Mouse (Mus musculus): ENCODE data around the gene Scaf4. TPM values are rescaled to one million over a fixed set of nuclear protein-coding genes. Genes with fewer than 3 reads are reported as not detected.
"Not testable (repeated sequence)": the region's sequence is repeated elsewhere in the genome, so short reads cannot be mapped to it uniquely, and the experiment has no call there.

Gene Scaf4
- polyA plus RNA-seq, 1 experiment from 2014 or later: 24.6 TPM

DNA sequence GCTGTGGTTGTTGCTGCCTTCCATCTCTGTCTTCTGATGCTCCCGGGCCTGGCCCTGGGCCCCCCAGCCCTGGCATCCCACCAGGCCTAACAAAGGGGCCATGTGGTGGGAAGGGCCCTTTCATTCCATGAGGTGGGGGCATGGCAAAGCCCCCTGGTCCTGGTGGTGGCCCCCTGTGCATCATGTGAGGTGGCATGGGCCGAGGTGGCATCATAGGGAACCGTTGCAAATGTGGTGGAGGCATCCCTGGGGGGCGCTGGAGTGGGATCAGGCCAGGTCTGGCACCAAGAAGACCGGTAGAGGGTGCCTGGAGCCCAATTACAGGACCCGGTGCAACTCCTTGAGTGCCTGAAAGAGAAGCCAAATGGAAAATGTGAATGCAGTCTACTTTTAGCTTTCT, 54.4 kb downstream of the Scaf4 start:
- Histone ChIP-seq H3K4me2 (no peak overlapping the region), H3K27ac (replicated peaks) (no peak overlapping the region), H3K36me3 (peaks cover 42% of the 10 kb centered on the region), H3K4me3 (replicated peaks) (no peak overlapping the region), H3K27me3 (replicated peaks) (no peaks in the 10 kb centered on the region), H3K9me3 (replicated peaks) (no peaks in the 10 kb centered on the region), H3K9ac (replicated peaks) (no peak overlapping the region), H3K4me1 (no peaks in the 10 kb centered on the region)
- ATAC-seq (ENCODE audit: low FRiP score): no peak
- WGBS: 83% methylated on average over 6 of the region's 6 CpGs

DNA sequence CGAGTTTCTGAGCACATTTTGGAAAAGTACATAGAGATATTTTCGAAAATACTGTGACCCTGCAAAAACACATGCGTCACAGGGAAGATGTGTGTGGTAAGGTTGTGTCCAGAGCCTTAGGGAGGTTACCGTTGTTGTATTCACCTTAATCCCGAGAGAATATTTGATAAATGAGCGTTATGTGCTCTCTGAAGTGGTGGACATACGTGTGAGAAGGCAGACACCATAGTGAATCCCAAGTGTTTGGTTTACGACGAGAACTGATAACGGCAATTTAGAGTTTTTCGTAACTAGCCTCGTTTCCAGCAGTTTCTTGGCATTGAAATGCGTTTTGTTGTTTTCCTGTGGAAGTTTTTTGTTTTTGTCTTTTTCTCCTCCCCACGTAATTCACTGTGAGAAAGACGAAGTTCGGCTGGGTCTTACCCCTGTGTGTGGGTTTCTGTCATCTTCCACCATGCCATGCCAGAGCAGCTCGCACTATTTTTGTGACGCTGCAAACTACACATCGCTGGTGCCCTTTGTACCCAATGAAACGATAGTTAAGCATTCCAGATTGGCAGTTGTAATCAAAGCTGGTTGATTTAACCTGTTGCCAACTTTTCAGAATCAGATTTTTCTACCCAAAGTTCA, 62.7 kb downstream of the Scaf4 start:
- peak overlapping the region; percentile 95 for H3K27ac ChIP-seq (replicated peaks)
- peak overlapping the region; percentile 82 for H3K4me3 ChIP-seq (replicated peaks)
- peaks cover 26% of the 10 kb centered on the region for H3K36me3 ChIP-seq
- no peak for ATAC-seq (ENCODE audit: low FRiP score)
- peak overlapping the region; percentile 75 for H3K4me2 ChIP-seq
- no peaks in the 10 kb centered on the region for H3K27me3 ChIP-seq (replicated peaks)
- 2% methylated on average over 20 of the region's 20 CpGs for WGBS
- peaks cover 32% of the 10 kb centered on the region for H3K4me1 ChIP-seq
- peak overlapping the region; percentile 98 for H3K9ac ChIP-seq (replicated peaks)
- no peaks in the 10 kb centered on the region for H3K9me3 ChIP-seq (replicated peaks)

DNA sequence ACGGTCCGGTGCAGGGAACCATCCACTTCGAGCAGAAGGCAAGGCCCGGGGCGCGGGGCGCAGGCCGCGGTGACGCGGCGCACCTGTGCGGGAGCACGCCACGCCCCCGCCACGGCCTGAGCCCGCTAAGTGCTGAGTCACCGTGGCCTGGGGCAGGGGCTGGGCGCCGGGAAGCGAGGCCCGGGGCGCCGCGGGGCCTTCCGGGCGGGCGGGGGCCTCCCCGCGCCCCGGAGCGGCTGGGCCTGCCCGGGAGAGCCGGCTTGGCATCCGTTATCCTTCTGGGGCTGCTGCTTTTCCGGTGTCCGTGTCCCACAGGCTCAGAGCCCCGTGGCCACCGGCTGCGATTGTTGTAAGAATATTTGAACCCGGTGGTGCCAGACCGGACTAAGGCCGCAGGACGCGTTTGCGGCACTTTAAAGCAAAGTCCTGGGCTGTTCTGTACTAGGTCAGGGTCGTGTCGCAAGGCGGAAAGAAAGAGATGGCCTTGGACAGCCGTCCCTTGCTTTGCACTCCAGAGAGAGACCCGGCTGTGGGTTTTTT, 63.3 kb downstream of the Scaf4 start:
- WGBS: under 1% methylated on average over 46 of the region's 52 CpGs
- H3K27ac ChIP-seq (replicated peaks): peak overlapping the region; percentile 95

DNA sequence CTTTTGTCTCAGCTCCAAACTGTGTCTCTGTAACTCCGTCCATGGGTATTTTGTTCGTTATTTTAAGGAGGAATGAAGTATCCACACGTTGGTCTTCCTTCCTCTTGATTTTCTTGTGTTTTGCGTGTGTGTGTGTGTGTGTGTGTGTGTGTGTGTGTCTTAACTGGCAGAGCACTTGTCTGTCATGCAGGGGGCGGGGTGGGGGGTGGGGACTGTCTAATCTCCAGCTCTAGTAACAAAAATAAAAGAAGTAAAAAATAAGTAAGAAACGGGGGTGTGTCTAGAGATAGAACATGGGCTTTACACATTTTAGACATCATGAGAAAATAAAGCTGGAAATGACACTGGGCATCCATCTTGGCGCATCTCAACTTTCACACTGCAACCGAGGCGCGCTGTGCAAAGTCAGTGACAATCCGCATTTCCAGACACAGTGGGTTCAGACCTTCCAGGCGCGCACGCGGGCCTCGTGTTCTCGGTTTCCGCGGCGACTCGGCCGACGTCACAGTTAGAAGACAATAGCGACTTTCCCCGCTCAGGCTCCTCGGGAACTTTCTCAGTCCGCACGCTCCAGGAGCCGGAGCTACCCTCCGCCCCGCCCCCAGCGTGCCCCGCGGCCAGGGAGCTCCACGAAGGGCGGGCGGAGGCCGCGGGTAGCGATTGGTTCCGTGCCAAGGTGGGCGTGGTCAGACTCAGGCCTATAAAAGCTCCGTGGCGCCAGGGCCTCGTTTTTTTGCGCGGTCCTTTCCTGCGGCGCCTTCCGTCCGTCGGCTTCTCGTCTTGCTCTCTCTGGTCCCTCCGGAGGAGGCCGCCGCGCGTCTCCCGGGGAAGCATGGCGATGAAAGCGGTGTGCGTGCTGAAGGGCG, 64.0 kb downstream of the Scaf4 start, which contains the start of gene Sod1:
TSS of gene Sod1 (plus strand) at position 729 of the 866 bp plus-strand sequence.
- Histone ChIP-seq H3K27me3 (replicated peaks) (no peaks in the 10 kb centered on the region), H3K9ac (replicated peaks) (peak within 1 kb of the TSS; percentile 98), H3K27ac (replicated peaks) (peak within 1 kb of the TSS; percentile 95), H3K36me3 (peaks cover 13% of the 10 kb centered on the region), H3K4me3 (replicated peaks) (peak within 1 kb of the TSS; percentile 82), H3K9me3 (replicated peaks) (no peaks in the 10 kb centered on the region), H3K4me2 (peak within 1 kb of the TSS; percentile 75), H3K4me1 (peaks cover 32% of the 10 kb centered on the region)
- 2% methylated on average over 63 of the region's 63 CpGs for WGBS
- peak; percentile 93 for ATAC-seq (ENCODE audit: low FRiP score)

More for the DNA sequence above, 63.3 kb downstream of the Scaf4 start:
- Histone ChIP-seq H3K4me2 (peak overlapping the region; percentile 75), H3K9me3 (replicated peaks) (no peaks in the 10 kb centered on the region), H3K36me3 (peaks cover 20% of the 10 kb centered on the region), H3K27me3 (replicated peaks) (no peaks in the 10 kb centered on the region), H3K4me3 (replicated peaks) (peak overlapping the region; percentile 82), H3K4me1 (peaks cover 32% of the 10 kb centered on the region), H3K9ac (replicated peaks) (peak overlapping the region; percentile 98)
- ATAC-seq (ENCODE audit: low FRiP score): peak; percentile 86

DNA sequence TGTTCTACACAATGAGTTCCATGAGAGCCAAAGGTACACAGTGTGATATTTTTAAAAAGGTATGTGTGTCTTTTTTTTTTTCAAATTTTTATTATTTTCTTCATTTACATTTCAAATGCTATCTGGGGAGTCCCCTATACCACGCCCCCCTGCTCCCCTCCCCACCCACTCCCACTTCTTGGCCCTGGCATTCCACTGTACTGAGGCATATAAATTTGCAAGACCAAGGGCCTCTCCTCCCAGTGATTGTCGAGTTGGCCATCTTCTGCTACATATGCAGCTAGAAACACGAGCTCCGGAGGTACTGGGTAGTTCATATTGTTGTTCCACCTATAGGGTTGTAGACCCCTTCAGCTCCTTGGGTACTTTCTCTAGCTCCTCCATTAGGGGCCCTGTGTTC, 64.9 kb downstream of the Scaf4 start:
- Histone ChIP-seq H3K4me2 (peak overlapping the region; percentile 75), H3K4me1 (peaks cover 32% of the 10 kb centered on the region)
- 78% methylated on average over 4 of the region's 4 CpGs for WGBS
- H3K9me3 ChIP-seq (replicated peaks); ATAC-seq (ENCODE audit: low FRiP score); H3K36me3 ChIP-seq; H3K4me3 ChIP-seq (replicated peaks); H3K27me3 ChIP-seq (replicated peaks); H3K9ac ChIP-seq (replicated peaks); H3K27ac ChIP-seq (replicated peaks): not testable (repeated sequence)

DNA sequence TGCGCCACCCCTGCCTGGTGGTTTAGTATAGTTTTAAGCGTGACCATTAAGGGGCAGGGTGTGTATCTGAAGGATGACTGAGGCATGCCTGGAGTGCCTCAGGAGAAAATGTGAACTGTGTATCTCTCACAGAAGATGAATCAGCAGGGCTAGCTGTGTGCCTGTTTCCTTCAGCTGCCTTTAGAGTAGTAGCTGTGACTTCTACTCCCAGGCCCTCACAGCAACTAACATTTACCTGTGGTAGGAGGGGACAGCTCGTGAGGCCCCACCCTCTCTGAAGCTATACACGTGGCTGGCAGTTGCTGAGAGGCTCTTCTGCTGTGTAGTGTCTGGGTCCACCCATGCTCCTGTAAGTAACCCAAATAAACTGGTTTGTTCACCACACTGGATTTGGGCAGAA, 66.4 kb downstream of the Scaf4 start:
- ATAC-seq (ENCODE audit: low FRiP score): no peak

DNA sequence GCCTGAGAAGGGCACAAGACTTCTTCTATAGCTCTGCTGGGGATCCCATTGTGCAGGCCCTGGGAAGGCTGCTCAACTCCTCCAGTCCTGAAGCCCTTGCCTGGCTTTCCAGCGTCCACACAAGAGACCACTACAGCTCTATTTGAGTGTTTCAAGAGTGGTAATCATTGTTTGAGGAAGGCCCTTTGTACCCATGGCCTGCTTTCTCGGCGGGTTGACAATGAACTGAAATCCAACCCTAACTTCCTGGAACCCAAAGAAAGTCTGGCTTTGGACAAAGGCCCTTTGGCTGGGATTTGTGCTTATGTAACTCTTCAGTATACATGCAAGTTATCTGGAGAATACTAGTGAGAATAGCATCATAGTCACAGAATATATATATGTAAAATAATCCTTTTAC, 66.9 kb downstream of the Scaf4 start:
- no peak overlapping the region for H3K9ac ChIP-seq (replicated peaks)
- no peak overlapping the region for H3K4me3 ChIP-seq (replicated peaks)
- WGBS: 16% methylated on average over 3 of the region's 3 CpGs
- H3K4me1 ChIP-seq: peaks cover 14% of the 10 kb centered on the region
- no peak overlapping the region for H3K27ac ChIP-seq (replicated peaks)
- no peaks in the 10 kb centered on the region for H3K27me3 ChIP-seq (replicated peaks)
- H3K9me3 ChIP-seq (replicated peaks): no peaks in the 10 kb centered on the region
- no peak overlapping the region for H3K4me2 ChIP-seq
- ATAC-seq (ENCODE audit: low FRiP score): no peak
- H3K36me3 ChIP-seq: no peaks in the 10 kb centered on the region

More for the DNA sequence above, 66.4 kb downstream of the Scaf4 start:
- Histone ChIP-seq H3K9ac (replicated peaks) (no peak overlapping the region), H3K27me3 (replicated peaks) (no peaks in the 10 kb centered on the region), H3K9me3 (replicated peaks) (no peaks in the 10 kb centered on the region), H3K4me2 (no peak overlapping the region), H3K4me3 (replicated peaks) (no peak overlapping the region), H3K27ac (replicated peaks) (no peak overlapping the region), H3K36me3 (no peaks in the 10 kb centered on the region), H3K4me1 (peaks cover 18% of the 10 kb centered on the region)
- 66% methylated on average over 4 of the region's 4 CpGs for whole genome bisulfite sequencing

DNA sequence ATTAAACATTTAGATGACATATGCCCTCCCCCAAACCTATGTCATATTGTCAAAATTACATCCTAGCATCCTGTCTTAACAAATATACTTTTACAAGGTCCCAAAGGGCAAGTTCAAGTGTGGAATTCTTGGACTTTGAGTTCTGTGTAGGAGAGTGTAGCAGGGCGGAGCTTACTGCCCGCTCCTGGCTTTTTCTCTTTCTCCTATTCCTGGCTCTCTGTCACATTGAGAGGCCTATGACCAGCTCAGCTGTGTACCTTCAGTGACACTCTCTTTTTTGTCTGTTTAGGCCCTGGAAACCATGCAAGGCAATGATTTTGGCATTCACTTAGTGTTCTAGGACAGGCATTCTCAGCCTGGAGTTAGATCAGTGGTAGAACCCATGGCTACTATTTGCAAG, 67.9 kb downstream of the Scaf4 start:
- H3K4me2 ChIP-seq: no peak overlapping the region
- H3K27ac ChIP-seq (replicated peaks): no peak overlapping the region
- no peak for ATAC-seq (ENCODE audit: low FRiP score)
- no peaks in the 10 kb centered on the region for H3K36me3 ChIP-seq
- H3K9me3 ChIP-seq (replicated peaks): no peaks in the 10 kb centered on the region
- H3K9ac ChIP-seq (replicated peaks): no peak overlapping the region
- H3K4me1 ChIP-seq: peaks cover 5% of the 10 kb centered on the region
- WGBS: 96% methylated on average over 2 of the region's 2 CpGs
- H3K27me3 ChIP-seq (replicated peaks): no peaks in the 10 kb centered on the region
- H3K4me3 ChIP-seq (replicated peaks): no peak overlapping the region

DNA sequence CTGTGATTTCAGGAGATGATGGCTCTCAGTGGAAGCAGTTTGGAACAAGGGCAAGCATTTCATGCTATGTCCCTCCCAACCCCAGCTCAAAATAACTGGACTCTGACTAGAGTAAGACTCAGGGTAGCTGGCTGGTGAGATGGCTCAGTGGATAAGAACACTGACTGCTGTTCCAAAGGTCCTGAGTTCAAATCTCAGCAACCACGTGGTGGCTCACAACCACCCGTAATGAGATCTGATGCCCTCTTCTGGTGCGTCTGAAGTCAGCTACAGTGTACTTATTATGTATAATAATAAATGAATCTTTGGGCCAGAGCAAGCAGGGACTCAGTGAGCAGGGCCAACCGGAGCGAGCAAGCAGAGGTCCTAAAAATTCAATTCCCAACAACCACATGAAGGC, 68.4 kb downstream of the Scaf4 start:
- not testable (repeated sequence) for H3K36me3 ChIP-seq; H3K4me3 ChIP-seq (replicated peaks)
- WGBS: 92% methylated on average over 5 of the region's 5 CpGs

DNA sequence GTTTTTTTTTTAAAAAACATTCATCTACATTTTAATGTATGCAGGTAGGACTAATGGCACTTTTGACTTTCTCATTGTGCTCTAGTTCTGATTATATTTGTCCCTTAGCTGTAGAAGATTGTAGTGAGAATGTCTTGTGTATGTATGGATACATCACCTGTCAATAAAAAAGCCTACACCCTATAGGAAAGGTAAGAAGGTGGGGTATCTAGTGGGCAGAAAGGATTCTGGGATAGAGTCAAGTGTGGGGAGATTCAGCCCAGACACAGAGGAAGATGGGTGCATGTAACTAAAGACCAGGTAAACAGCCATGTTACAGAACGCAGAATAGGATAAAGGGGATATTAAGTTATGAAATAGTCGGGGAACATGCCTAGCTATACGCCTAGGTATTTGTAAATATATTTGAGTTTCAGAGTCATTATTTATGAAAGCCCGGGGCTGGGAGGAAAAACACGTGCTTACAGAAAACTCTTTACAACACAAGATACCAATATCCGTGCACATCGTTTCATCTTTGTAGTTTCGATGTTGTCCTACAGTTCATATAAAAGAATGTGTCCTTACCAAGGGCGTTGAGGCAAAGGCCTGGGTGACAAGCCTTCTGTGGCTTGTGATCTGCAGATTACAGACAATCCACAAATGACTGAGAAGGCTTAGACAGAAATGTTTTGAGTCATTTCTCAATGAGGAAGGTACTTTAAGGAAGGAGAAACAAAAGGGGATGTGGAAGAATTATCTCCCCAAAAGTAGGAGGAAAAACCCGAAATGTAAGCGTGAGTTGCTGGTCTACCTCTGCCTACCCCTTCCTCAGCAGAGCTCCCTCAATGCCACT, 69.4 kb downstream of the Scaf4 start:
- Histone ChIP-seq H3K9me3 (replicated peaks) (no peaks in the 10 kb centered on the region), H3K9ac (replicated peaks) (no peak overlapping the region), H3K27ac (replicated peaks) (no peak overlapping the region), H3K4me3 (replicated peaks) (no peak overlapping the region), H3K36me3 (no peaks in the 10 kb centered on the region), H3K27me3 (replicated peaks) (no peaks in the 10 kb centered on the region), H3K4me2 (no peak overlapping the region), H3K4me1 (peaks cover 3% of the 10 kb centered on the region; the same call in 1 of the 2 replicates)
- WGBS: 93% methylated on average over 11 of the region's 11 CpGs
- ATAC-seq (ENCODE audit: low FRiP score): no peak

More for the DNA sequence above, 68.4 kb downstream of the Scaf4 start:
- H3K9me3 ChIP-seq (replicated peaks); H3K4me1 ChIP-seq; H3K27me3 ChIP-seq (replicated peaks); H3K9ac ChIP-seq (replicated peaks); H3K27ac ChIP-seq (replicated peaks); H3K4me2 ChIP-seq; ATAC-seq (ENCODE audit: low FRiP score): not testable (repeated sequence)
